Mouse (Mus musculus) megakaryocyte, adult 5-6 weeks (primary cell): ENCODE data around the gene Hcar1. TPM values are rescaled to one million over a fixed set of nuclear protein-coding genes. Genes with fewer than 3 reads are reported as not detected.

ENCODE experiments used
- ATAC-seq: 2 replicates; pipeline ENCODE4 v1.8.0; 2016; ENCODE audit warnings: mild to moderate bottlenecking, inconsistent platforms; ENCODE audit not compliant: poor library complexity, severe bottlenecking
- total RNA-seq, 2 experiments: library from RNA; stranded (forward) in 1 of 2; stranded (reverse) in 1 of 2; fragments of 153-499, 151-499 nt in 1 of 2; fragments of 221-1000, 200-1000 nt in 1 of 2; gene quantifications; 2 replicates each; pipeline versions ENCODE4 v1.2.3 to v1.2.4; 2015 to 2017

Gene Hcar1
- total RNA-seq, 2 experiments from 2014 or later = 0.04 TPM; not detected in 1

DNA sequence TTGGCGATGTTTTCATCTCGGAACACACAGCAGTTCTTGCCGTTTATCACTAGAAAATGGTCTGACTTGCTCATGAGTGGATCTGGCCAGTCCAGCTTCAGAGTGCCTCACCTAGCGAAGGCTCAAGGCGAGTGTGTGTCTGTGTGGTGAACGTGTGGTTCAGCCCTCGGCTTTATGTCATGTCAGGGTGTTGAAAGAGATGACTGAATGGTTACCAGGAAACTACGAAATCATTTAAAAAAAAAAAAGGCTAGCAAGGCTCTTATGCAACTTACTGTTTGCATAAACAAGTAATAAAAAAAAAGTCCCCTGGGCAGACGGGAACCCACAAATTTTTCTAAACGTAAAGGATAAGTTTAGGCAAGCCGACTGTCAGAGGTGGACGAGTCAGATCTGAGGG is 14.5 kb downstream of the Hcar1 start, which contains the start of gene Hcar2:
Gene Hcar2 (minus strand): TSS at position 135 of the 400 bp plus-strand sequence.
- peak; percentile 92 for ATAC-seq

DNA sequence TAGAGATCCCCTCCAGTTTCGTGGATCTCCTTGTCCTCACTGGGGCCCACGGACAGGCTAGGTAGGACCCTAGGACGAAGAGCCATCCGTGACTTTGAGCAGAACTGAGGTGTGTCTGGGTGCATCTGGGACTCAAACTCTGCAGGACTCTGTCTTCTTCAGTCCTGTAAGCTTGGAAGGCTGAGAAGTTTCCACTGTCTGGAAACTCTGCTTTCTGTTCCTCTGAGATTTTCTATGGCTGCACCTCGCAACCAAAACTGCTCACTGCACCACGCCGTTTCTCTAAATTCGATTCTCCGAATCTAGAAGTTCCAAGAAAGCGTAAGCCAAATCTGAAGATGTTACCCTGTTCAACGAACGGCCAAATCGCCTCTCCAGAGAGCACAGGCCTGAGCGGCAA is 15.9 kb downstream of the Hcar1 start:
- no peak for ATAC-seq

DNA sequence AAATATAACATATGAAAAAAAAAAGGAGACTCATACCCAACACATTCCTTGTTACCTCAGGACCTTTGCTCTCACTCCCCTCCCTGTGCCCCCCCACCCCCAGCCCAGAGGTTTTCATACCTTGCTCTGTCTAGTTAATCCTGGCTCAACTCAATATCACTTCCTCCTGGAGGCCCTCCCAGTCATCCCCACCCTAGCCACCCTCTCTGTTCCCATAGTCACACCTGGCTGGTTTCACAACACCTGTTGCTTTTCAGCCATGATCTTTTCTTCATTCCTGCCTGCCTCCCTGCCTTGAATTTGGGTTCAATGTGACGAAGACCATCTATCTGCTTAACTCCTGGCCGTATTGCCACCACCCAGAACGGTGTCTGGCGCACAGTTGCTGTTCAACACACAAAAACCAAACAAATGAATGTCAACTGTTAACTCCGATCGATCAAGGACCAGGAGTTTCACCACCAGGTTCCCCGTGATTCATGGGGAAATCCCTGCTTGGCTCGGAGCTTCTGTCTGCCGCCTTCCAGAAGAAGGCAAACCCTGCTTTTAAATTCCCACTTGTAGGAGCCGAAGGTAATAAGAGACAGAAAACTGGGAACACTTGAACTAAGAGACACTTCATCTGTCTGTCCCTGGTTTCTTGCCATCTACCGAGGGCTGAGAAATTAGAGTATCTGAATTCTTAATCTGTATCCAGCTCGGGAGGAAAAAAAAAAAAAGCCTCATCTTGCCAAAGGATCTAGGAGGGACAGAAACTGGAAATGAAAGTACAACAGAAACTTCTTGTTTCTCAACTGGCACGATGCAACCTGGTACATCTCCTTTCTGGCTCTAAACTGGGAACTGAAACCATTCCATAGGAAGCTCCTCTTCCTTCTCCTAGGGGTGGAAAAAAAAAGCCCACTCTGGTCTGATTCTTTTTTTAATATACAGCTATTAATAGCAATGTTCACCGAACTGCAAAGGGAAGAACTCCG is 17.2 kb downstream of the Hcar1 start:
- ATAC-seq = peak; percentile 54

- ATAC-seq = peak; percentile 13; the same call in 1 of the 2 replicates
Observed at GRCm38 (mm10) chr5:123858798-123859197, 21.0 kb downstream of the Hcar1 start.

DNA sequence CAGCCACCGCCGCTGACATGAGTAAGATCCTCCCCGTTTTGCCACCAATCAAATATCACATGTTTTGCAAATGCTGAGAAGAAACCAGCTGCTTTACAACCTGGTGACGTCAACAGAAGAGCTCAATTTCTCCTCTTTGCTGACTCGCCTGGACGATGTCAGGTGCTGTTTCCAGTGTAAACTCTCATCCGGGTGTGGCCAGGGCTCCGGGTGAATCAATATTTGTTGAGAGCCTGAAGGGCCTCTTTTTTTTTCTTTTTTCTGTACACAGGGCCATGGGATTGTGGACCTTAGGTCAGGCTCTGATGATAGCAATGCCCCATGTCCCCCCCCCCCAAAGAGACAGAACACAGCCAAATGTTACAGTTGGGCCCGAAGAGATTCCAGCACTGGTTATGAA is 25.3 kb downstream of the Hcar1 start:
- no peak for ATAC-seq

DNA sequence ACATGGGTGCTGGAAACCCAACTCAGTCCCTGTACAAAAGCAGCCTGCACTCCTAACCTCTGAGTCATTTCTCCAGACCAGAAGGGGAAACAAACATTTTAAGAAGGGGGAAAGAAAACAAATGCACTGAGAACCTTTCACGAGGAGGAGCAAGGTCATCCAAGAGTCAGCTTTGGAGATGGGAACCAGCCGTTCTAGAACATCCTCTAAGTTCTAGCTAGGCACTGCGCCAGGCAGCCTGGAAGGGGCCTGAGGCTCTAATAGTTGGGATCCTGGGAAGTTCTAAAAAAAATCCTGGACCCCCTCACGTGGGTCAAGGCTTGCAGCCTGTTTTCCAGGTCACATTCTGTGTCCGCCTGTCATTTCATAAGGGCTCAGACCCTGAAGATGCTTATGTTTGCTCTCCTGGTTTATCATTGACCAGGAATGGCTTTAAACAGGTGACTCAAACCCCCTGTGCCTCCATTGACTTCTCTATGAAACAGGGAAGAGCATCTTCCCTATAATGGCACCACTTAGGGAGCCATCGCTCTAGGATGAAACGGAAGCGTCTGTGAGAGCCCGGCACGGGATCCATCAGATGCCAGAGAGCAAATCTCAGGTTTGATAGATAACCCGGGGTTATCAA is 25.8 kb downstream of the Hcar1 start:
- ATAC-seq = no peak

GRCm38 (mm10) chr5:123851398-123851797 is 28.4 kb downstream of the Hcar1 start:
- ATAC-seq = peak; percentile 40; the same call in 1 of the 2 replicates

GRCm38 (mm10) chr5:123844316-123844715 is 35.5 kb downstream of the Hcar1 start:
- ATAC-seq = no peak

GRCm38 (mm10) chr5:123843816-123844215 is 36.0 kb downstream of the Hcar1 start:
- no peak for ATAC-seq

DNA sequence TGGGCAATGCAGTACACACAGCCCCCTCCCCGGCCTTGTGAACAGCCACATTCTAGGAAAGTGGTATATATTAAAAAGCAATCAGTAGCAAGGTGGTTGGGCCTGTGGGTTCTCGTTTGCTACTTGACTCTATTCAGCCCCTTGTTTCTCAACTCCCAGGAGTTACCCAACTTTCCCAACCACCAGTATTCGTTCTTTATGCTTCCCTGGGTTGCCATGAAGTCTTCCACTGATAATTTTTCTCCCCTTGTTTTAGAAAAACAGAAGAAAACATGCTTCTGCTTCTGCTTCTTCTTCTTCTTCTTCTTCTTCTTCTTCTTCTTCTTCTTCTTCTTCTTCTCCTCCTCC is 36.9 kb downstream of the Hcar1 start:
- no peak for ATAC-seq

DNA sequence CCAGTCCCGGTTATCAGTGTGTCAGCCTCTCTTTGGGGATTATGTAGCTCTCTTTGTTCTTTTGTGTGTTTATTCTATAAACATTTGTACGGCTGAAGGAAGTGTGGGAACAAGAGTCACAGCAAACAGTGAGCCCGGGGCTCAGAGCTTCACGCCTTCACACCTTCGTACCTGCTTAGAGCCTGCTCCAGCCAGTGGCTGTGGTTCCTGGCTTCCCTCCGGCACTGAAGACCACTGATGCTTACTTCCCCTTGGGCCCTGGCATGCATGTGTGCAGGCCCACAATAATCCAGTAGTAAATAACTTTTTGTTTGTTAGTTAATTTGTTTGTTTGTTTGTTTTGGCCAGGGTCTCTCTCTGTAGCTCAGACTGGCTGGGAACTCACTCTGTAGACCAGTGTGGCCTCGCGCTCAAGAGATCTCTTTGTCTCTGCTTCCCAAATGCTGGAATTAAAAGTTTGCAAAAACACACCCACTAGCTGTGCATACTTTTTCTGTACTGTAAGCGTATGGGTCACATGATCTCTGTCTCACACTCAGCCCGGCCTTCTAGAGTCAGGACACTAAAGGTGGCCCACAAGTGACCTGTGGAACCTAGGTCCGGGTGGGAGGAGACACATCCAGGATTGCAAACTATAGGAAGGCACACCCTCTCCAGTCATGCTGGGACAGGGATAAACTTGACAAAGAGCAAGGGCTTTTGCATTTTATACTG is 37.4 kb downstream of the Hcar1 start:
- ATAC-seq = no peak

GRCm38 (mm10) chr5:123837371-123837770 is 42.4 kb downstream of the Hcar1 start:
- ATAC-seq = no peak

DNA sequence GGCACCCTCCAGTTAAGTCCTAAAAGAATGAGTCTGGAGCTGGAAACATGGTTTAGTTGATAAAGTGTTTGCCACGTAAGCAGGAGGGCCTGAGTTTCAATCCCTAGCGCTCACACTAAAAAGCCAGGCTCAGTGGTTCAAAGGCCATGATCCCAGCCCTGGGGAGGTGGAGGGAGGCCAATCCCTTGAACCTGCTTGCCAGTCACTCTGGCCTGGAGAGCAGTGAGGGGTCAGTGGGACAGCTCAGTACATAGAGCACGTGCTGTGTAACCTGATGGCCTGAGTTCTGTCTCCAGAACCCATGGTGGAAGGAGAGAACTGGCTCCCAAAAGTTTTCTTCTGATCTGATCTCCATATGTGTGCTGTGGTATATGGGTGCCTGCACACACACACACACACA is 45.0 kb downstream of the Hcar1 start:
- ATAC-seq = no peak

- ATAC-seq = peak; percentile 93
Observed at GRCm38 (mm10) chr5:123832309-123832708, 47.5 kb downstream of the Hcar1 start.

DNA sequence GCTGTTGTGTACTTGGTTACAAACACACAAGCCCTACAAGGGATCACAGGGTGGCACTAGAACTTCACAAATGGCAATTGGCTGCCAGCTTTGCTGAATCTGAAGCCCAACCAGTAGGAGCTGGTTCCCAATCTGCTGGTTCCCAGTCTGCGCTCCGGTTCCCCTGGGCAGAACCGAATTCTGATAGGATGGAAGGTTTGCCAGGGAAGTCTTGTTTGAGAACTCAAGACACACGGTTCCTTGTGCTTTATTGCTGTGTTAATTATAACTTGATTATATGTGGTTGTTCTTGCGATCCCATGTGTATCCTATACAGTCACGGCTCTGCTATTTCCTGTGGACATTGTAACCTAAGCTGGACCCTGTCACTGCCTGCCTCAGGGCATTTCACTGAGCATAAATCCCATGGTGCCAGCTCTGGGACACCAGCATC is 52.1 kb downstream of the Hcar1 start:
- ATAC-seq = no peak

Other genes starting within 250 kb of the Hcar1 start
- gene Clip1, start 195.4 kb downstream of the Hcar1 start, total RNA-seq (2015) = 45.5 and 46.9 TPM in 2 replicates
- gene Clip1, start 195.4 kb downstream of the Hcar1 start, total RNA-seq (2017) = 96.0 and 126 TPM in 2 replicates
- 43.9 and 65.3 TPM in 2 replicates for gene Zcchc8, start 158.9 kb downstream of the Hcar1 start, total RNA-seq (2015)
- gene Zcchc8, start 158.9 kb downstream of the Hcar1 start, total RNA-seq (2017) = 122 and 197 TPM in 2 replicates
- 109 and 132 TPM in 2 replicates for gene Rsrc2, start 130.6 kb downstream of the Hcar1 start, total RNA-seq (2015)
- 193 and 248 TPM in 2 replicates for gene Rsrc2, start 130.6 kb downstream of the Hcar1 start, total RNA-seq (2017)
- 31.9 and 34.2 TPM in 2 replicates for gene Kntc1, start 130.3 kb downstream of the Hcar1 start, total RNA-seq (2015)
- 36.1 and 41.8 TPM in 2 replicates for gene Kntc1, start 130.3 kb downstream of the Hcar1 start, total RNA-seq (2017)
- gene Hcar2, start 14.5 kb downstream of the Hcar1 start, total RNA-seq (2015) = 10.8 and 20.9 TPM in 2 replicates
- 6.7 and 8.1 TPM in 2 replicates for gene Hcar2, start 14.5 kb downstream of the Hcar1 start, total RNA-seq (2017)
- 44.6 and 55.2 TPM in 2 replicates for gene Denr, start 27.2 kb upstream of the Hcar1 start, total RNA-seq (2015)
- 32.4 and 34.3 TPM in 2 replicates for gene Denr, start 27.2 kb upstream of the Hcar1 start, total RNA-seq (2017)
- not detected in 2 replicates for gene Gm43518, start 47.4 kb upstream of the Hcar1 start, total RNA-seq (2015)
- gene Gm43518, start 47.4 kb upstream of the Hcar1 start, total RNA-seq (2017) = 0.73 TPM in 1 of 2 replicates, not detected in the other
- gene Ccdc62, start 50.7 kb upstream of the Hcar1 start, total RNA-seq (2015) = 1.1 and 1.5 TPM in 2 replicates
- gene Ccdc62, start 50.7 kb upstream of the Hcar1 start, total RNA-seq (2017) = 0.16 and 0.62 TPM in 2 replicates
- 6.0 and 6.6 TPM in 2 replicates for gene Hip1r, start 93.6 kb upstream of the Hcar1 start, total RNA-seq (2015)
- gene Hip1r, start 93.6 kb upstream of the Hcar1 start, total RNA-seq (2017) = 12.1 and 13.0 TPM in 2 replicates
- 28.9 and 29.2 TPM in 2 replicates for gene Vps37b, start 152.2 kb upstream of the Hcar1 start, total RNA-seq (2015)
- 29.1 and 29.9 TPM in 2 replicates for gene Vps37b, start 152.2 kb upstream of the Hcar1 start, total RNA-seq (2017)
- gene Abcb9, start 215.8 kb upstream of the Hcar1 start, total RNA-seq (2015) = 0.62 and 1.4 TPM in 2 replicates
- 0.12 and 1.3 TPM in 2 replicates for gene Abcb9, start 215.8 kb upstream of the Hcar1 start, total RNA-seq (2017)
- gene Ogfod2, start 232.3 kb upstream of the Hcar1 start, total RNA-seq (2015) = 3.4 and 3.6 TPM in 2 replicates
- 2.6 and 6.4 TPM in 2 replicates for gene Ogfod2, start 232.3 kb upstream of the Hcar1 start, total RNA-seq (2017)
- gene Arl6ip4, start 236.1 kb upstream of the Hcar1 start, total RNA-seq (2015) = 45.4 and 53.0 TPM in 2 replicates
- 80.5 and 87.7 TPM in 2 replicates for gene Arl6ip4, start 236.1 kb upstream of the Hcar1 start, total RNA-seq (2017)